Mouse (Mus musculus): ENCODE data around the gene Pnpt1.

GRCm38 (mm10) chr11:29092403-29092802, 38.1 kb upstream of the Pnpt1 start:
- no peak for TF ChIP-seq CTCF (conservative IDR thresholded peaks at IDR 0.05; ENCODE audit: low read length)
- TF ChIP-seq POU5F1 (IDR thresholded peaks at IDR 0.05; ENCODE audit: borderline replicate concordance, low read length): no peak

Data from E14TG2a.4 (cell line).